In the genomic region with DNA sequence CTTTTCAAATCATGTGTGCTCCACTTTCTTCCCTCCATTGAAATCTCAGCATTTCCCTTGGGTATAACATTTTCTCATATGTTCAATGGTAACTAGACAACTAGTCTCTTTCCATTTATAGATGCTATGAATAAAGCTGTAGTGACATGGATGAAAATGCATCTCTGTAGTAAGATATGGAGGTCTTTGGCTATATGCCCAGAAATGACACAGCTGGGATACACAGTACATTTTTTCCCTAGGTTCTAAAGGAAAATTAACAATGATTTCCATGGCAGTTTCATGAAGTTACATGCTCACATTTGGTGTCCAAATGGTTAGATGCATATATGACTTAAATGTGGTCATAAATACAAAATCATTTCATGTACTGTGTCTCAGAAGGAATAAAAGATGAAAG, we compare ENCODE assay signal across 17 mouse cellular contexts.
"Had no signal": no experiment of that assay in that cellular context is flagged by ENCODE, and none has a peak within 500 bp of the region (broad histone marks: within the 10 kb centered on the region; RNA-seq: fewer than 3 reads in every experiment).

No protein-coding gene starts in this region.

- H3K27me3 ChIP-seq: neural tube, embryonic 12.5 days; neural tube, embryonic 13.5 days; neural tube, embryonic 15.5 days; stomach, embryonic 15.5 days had no signal

- H3K4me2 ChIP-seq: neural tube, embryonic 12.5 days; neural tube, embryonic 13.5 days; neural tube, embryonic 15.5 days; stomach, embryonic 15.5 days had no signal

- H3K9ac ChIP-seq: neural tube, embryonic 12.5 days; neural tube, embryonic 13.5 days; neural tube, embryonic 15.5 days; stomach, embryonic 15.5 days had no signal

- H3K4me1 ChIP-seq: neural tube, embryonic 12.5 days; neural tube, embryonic 13.5 days; neural tube, embryonic 15.5 days; stomach, embryonic 15.5 days had no signal

- H3K9me3 ChIP-seq: stomach, embryonic 15.5 days had no signal

- H3K4me3 ChIP-seq: neural tube, embryonic 12.5 days; neural tube, embryonic 13.5 days; neural tube, embryonic 15.5 days; stomach, embryonic 15.5 days had no signal

- H3K27ac ChIP-seq: neural tube, embryonic 12.5 days; neural tube, embryonic 13.5 days; neural tube, embryonic 15.5 days; stomach, embryonic 15.5 days; stomach, postnatal 0 days had no signal

- H3K36me3 ChIP-seq: neural tube, embryonic 12.5 days; neural tube, embryonic 13.5 days; neural tube, embryonic 15.5 days; stomach, embryonic 15.5 days had no signal

- DNase-seq: retina, postnatal 1 day; right cerebral cortex, adult 18-20 months; right cerebral cortex, postnatal 14 days; right cerebral cortex, postnatal 25 days; right cerebral cortex, postnatal 4 days; spleen, adult 18-20 months; thymus, adult 18-20 months; thymus, adult 2 months; thymus, postnatal 14 days; thymus, postnatal 25 days; thymus, postnatal 36 days; thymus, postnatal 4 days had no signal
